Mouse (Mus musculus) C2C12 (cell line): ENCODE data around the gene Sema3f.

ENCODE experiments used
- CEBPB ChIP-seq: IDR thresholded peaks from one replicate; pipeline ENCODE4 v1.6.1; 2011; ENCODE audit warnings: low read depth, mild to moderate bottlenecking, control low read depth, moderate library complexity
- CTCF ChIP-seq: IDR thresholded peaks from one replicate; pipeline ENCODE4 v1.5.1; 2011; ENCODE audit not compliant: control insufficient read depth, insufficient read depth, insufficient read length

- TF ChIP-seq CTCF (no peak), CEBPB (no peak)
These were observed 1.7 kb downstream of the Sema3f start for GRCm38 (mm10) chr9:107708439-107709095.
